Mouse (Mus musculus): ENCODE data around the gene Rccd1.

Gene Rccd1

DNA sequence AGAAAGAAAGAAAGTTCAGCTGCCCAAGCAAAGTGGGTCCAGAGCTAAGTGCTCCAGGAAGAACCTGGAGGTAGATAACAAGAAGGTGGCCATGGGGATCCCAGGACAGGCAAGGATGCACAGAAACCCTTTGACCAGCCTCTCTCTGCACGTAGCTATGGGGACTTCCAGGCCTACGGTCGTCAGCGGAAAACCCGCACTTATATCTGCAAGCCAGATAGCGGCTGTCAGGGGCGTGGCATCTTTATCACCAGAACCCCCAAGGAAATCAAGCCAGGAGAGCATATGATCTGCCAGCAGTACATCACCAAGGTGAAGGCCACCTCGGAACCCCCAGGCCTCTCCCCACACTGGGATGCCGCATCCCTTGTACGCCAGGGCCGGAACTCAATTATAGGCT is 71.4 kb downstream of the Rccd1 start:
- Histone ChIP-seq H3K36me3 (ENCODE audit: insufficient read depth, low read length) (no peaks in the 10 kb centered on the region), H3K4me3 (replicated peaks; ENCODE audit: low read length) (no peak overlapping the region), H3K27me3 (ENCODE audit: insufficient read depth, low read length) (no peaks in the 10 kb centered on the region), H3K4me1 (replicated peaks; ENCODE audit: low read depth, low read length) (peaks cover 43% of the 10 kb centered on the region), H3K9me3 (ENCODE audit: low read length) (no peaks in the 10 kb centered on the region)
- TF ChIP-seq NANOG (IDR thresholded peaks at IDR 0.05; ENCODE audit: borderline replicate concordance, low read length) (no peak), POU5F1 (IDR thresholded peaks at IDR 0.05; ENCODE audit: borderline replicate concordance, low read length) (no peak), CTCF (conservative IDR thresholded peaks at IDR 0.05; ENCODE audit: low read length) (no peak)

DNA sequence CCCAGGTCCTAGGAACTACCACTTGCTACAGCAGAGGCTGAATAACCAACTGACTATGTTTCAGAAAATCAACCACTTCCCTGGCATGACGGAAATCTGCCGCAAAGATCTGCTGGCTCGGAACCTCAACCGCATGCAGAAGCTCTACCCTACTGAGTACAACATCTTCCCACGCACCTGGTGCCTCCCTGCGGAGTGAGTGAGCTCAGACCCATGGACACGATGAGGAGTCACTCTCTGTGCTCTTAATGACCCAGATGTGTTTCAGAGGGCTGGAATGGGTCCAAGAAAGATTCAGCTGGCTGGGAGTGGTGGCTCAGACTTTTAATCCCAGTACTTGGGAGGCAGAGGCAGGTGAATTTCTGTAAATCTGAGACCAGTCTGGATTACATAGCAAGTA is 71.8 kb downstream of the Rccd1 start:
- peaks cover 43% of the 10 kb centered on the region for H3K4me1 ChIP-seq (replicated peaks; ENCODE audit: low read depth, low read length)
- no peaks in the 10 kb centered on the region for H3K36me3 ChIP-seq (ENCODE audit: insufficient read depth, low read length)
- no peaks in the 10 kb centered on the region for H3K9me3 ChIP-seq (ENCODE audit: low read length)
- no peak overlapping the region for H3K4me3 ChIP-seq (replicated peaks; ENCODE audit: low read length)
- TF ChIP-seq POU5F1 (IDR thresholded peaks at IDR 0.05; ENCODE audit: borderline replicate concordance, low read length) (no peak), NANOG (IDR thresholded peaks at IDR 0.05; ENCODE audit: borderline replicate concordance, low read length) (no peak), CTCF (conservative IDR thresholded peaks at IDR 0.05; ENCODE audit: low read length) (no peak)
- H3K27me3 ChIP-seq (ENCODE audit: insufficient read depth, low read length): no peaks in the 10 kb centered on the region

DNA sequence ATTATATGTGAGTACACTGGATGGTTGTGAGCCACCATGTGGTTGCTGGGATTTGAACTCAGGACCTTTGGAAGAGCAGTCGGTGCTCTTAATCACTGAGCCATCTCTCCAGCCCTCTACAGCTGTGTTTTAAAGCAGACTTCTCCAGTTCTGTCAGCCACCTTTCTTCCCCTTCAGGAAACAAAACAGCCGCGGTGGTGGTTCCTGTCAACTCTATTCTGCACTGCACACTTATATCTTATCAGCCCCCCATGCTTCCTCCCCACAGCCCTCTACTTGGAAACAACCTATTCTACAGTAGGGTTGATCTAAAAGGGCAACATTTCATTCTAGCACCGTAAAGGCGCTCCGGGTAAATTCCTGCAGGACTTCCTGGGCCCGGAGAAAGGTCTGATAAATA is 77.4 kb downstream of the Rccd1 start:
- no peaks in the 10 kb centered on the region; the same call in 1 of the 2 replicates for H3K27me3 ChIP-seq (ENCODE audit: insufficient read depth, low read length)
- H3K4me3 ChIP-seq (replicated peaks; ENCODE audit: low read length): peak overlapping the region; percentile 84
- no peaks in the 10 kb centered on the region for H3K36me3 ChIP-seq (ENCODE audit: insufficient read depth, low read length)
- H3K9me3 ChIP-seq (ENCODE audit: low read length): no peaks in the 10 kb centered on the region
- no peak for TF ChIP-seq NANOG (IDR thresholded peaks at IDR 0.05; ENCODE audit: borderline replicate concordance, low read length)
- peaks cover 47% of the 10 kb centered on the region for H3K4me1 ChIP-seq (replicated peaks; ENCODE audit: low read depth, low read length)

GRCm38 (mm10) chr7:80246148-80246721 is 78.0 kb downstream of the Rccd1 start, which contains the start of gene Ttll13:
Gene Ttll13, plus strand, starts transcription at chr7:80246376.
- H3K9me3 ChIP-seq (ENCODE audit: low read length): no peaks in the 10 kb centered on the region
- H3K4me1 ChIP-seq (replicated peaks; ENCODE audit: low read depth, low read length): peaks cover 48% of the 10 kb centered on the region
- H3K4me3 ChIP-seq (replicated peaks; ENCODE audit: low read length): peak within 1 kb of the TSS; percentile 84
- peaks cover 5% of the 10 kb centered on the region for H3K36me3 ChIP-seq (ENCODE audit: insufficient read depth, low read length)
- no peaks in the 10 kb centered on the region; the same call in 1 of the 2 replicates for H3K27me3 ChIP-seq (ENCODE audit: insufficient read depth, low read length)
- TF ChIP-seq NANOG (IDR thresholded peaks at IDR 0.05; ENCODE audit: borderline replicate concordance, low read length) (no peak), CTCF (conservative IDR thresholded peaks at IDR 0.05; ENCODE audit: low read length) (no peak), POU5F1 (IDR thresholded peaks at IDR 0.05; ENCODE audit: borderline replicate concordance, low read length) (no peak)

GRCm38 (mm10) chr7:80244851-80245250 is 79.4 kb downstream of the Rccd1 start:
- Histone ChIP-seq H3K4me3 (replicated peaks; ENCODE audit: low read length) (no peak overlapping the region), H3K36me3 (ENCODE audit: insufficient read depth, low read length) (peaks cover 19% of the 10 kb centered on the region), H3K4me1 (replicated peaks; ENCODE audit: low read depth, low read length) (peaks cover 42% of the 10 kb centered on the region), H3K9me3 (ENCODE audit: low read length) (no peaks in the 10 kb centered on the region), H3K27me3 (ENCODE audit: insufficient read depth, low read length) (no peaks in the 10 kb centered on the region; the same call in 1 of the 2 replicates)
- no peak for TF ChIP-seq NANOG (IDR thresholded peaks at IDR 0.05; ENCODE audit: borderline replicate concordance, low read length)
- TF ChIP-seq CTCF (conservative IDR thresholded peaks at IDR 0.05; ENCODE audit: low read length): no peak
- no peak for TF ChIP-seq POU5F1 (IDR thresholded peaks at IDR 0.05; ENCODE audit: borderline replicate concordance, low read length)

All from E14TG2a.4 (cell line).